Mouse (Mus musculus) embryonic facial prominence, embryonic 12.5 days (tissue): ENCODE data around the gene Tpm1. TPM values are rescaled to one million over a fixed set of nuclear protein-coding genes. Genes with fewer than 3 reads are reported as not detected.

Experiments used
- ATAC-seq: fragments of 200-750 bp; cut with Nextera tagmentation; 2 replicates; pipeline ENCODE4 v1.8.0; 2017; ENCODE audit not compliant: insufficient number of reproducible peaks, insufficient read depth, low FRiP score, low TSS enrichment
- H3K27ac ChIP-seq: fragments of 300-500 bp; sonication (generic); 2 replicates; pipeline ENCODE4 v1.5.1; 2016; ENCODE audit warnings: mild to moderate bottlenecking
- H3K27me3 ChIP-seq: fragments of 300-500 bp; sonication (generic); 2 replicates; pipeline ENCODE4 v1.6.1; 2016; ENCODE audit warnings: mild to moderate bottlenecking, moderate library complexity
- H3K36me3 ChIP-seq: fragments of 300-500 bp; sonication (generic); 2 replicates; pipeline ENCODE4 v1.6.1; 2016; ENCODE audit warnings: mild to moderate bottlenecking
- H3K4me1 ChIP-seq: fragments of 300-500 bp; sonication (generic); 2 replicates; pipeline ENCODE4 v1.6.1; 2016
- H3K4me2 ChIP-seq: fragments of 300-500 bp; sonication (generic); replicated peaks from 2 replicates; pipeline ENCODE4 v1.6.1; 2016; ENCODE audit warnings: mild to moderate bottlenecking, moderate library complexity
- H3K4me3 ChIP-seq: fragments of 300-500 bp; sonication (generic); 2 replicates; pipeline ENCODE4 v1.5.1; 2016; ENCODE audit warnings: mild to moderate bottlenecking
- H3K9ac ChIP-seq: fragments of 300-500 bp; sonication (generic); 2 replicates; pipeline ENCODE4 v1.6.1; 2016; ENCODE audit warnings: mild to moderate bottlenecking, moderate library complexity
- H3K9me3 ChIP-seq: fragments of 300-500 bp; sonication (generic); 2 replicates; pipeline ENCODE4 v1.6.1; 2016; ENCODE audit warnings: mild to moderate bottlenecking, moderate library complexity
- WGBS: fragments of 180-500 bp; shearing (Covaris S2); methylation state at CpG from one replicate; pipeline ENCODE4 v1.1.7; 2016; 5-methylcytosine and 5-hydroxymethylcytosine counted together
- polyA plus RNA-seq: library from polyadenylated mRNA; unstranded; fragments of >200 nt; fragmentation: Nextera tagmentation; extraction: Ambion mirVana; gene quantifications from 2 replicates; pipeline ENCODE4 v1.2.1, GENCODE M21; 2016

Tpm1 gene
- polyA plus RNA-seq, 1 experiment from 2014 or later = 801 TPM

- H3K4me1 ChIP-seq = 0 out of 2 replicates have a peak, but pooled peaks cover 5% of the 10 kb centered on the region
- peak overlapping the region; percentile 71 for H3K4me2 ChIP-seq
- WGBS = under 1% methylated on average over 41 of the region's 41 CpGs
- ATAC-seq = peak; percentile 68
- peak overlapping the region; percentile 84 for H3K27ac ChIP-seq
- peak overlapping the region; percentile 71 for H3K9ac ChIP-seq
- H3K9me3 ChIP-seq = no peaks in the 10 kb centered on the region
- H3K36me3 ChIP-seq = peaks cover 6% of the 10 kb centered on the region
- no peaks in the 10 kb centered on the region for H3K27me3 ChIP-seq
- peak overlapping the region; percentile 98 for H3K4me3 ChIP-seq
Measured at GRCm38 (mm10) chr9:66974721-66975225, 74.4 kb downstream of the Tpm1 start.

Other genes starting within 250 kb of the Tpm1 start
- 2.9 and 3.1 TPM in 2 replicates for gene Aph1c, start 214.7 kb downstream of the Tpm1 start, polyA plus RNA-seq
- gene Rab8b, start 129.7 kb downstream of the Tpm1 start, polyA plus RNA-seq = 22.0 and 23.7 TPM in 2 replicates
- 620 and 633 TPM in 2 replicates for gene Rps27l, start 103.3 kb downstream of the Tpm1 start, polyA plus RNA-seq
- gene Lactb, start 73.9 kb downstream of the Tpm1 start, polyA plus RNA-seq = 10.2 and 10.7 TPM in 2 replicates